Mouse (Mus musculus) ES-E14 (cell line): ENCODE results near the gene Syde2.

Source experiments
- CHD2 ChIP-seq: IDR thresholded peaks from 2 replicates; pipeline ENCODE4 v1.6.1; 2014; ENCODE audit warnings: mild to moderate bottlenecking, low read depth, low read length, inconsistent platforms
- HCFC1 ChIP-seq: IDR thresholded peaks from 2 replicates; pipeline ENCODE4 v1.6.1; 2012; ENCODE audit warnings: low read length, inconsistent platforms, borderline replicate concordance; ENCODE audit not compliant: insufficient read depth
- MAFK ChIP-seq: IDR thresholded peaks from 2 replicates; pipeline ENCODE4 v1.6.1; 2014; ENCODE audit warnings: mild to moderate bottlenecking, low read depth, low read length, inconsistent platforms; ENCODE audit not compliant: insufficient read depth
- ZC3H11A ChIP-seq: IDR thresholded peaks from 2 replicates; pipeline ENCODE4 v1.6.1; 2012; ENCODE audit warnings: low read depth, mild to moderate bottlenecking, inconsistent platforms, low read length, borderline replicate concordance

- TF ChIP-seq MAFK: no peak
- TF ChIP-seq CHD2: no peak
- no peak for TF ChIP-seq HCFC1
- TF ChIP-seq ZC3H11A: no peak
These were observed 41.8 kb upstream of the Syde2 start for GRCm38 (mm10) chr3:145945904-145946303.
